Mouse (Mus musculus): ENCODE data around the gene Tsr1. TPM values are rescaled to one million over a fixed set of nuclear protein-coding genes. Genes with fewer than 3 reads are reported as not detected.
A peak's percentile ranks its signal among the peaks of the same experiment; 100 is the strongest.

Tsr1 gene
- total RNA-seq (2021) (10 to 100 TPM; 17.7 to 18.5 TPM), polyA plus RNA-seq (2012; rRNA removed) (7.3 and 8.8 TPM in 2 replicates)
- long read RNA-seq, partial matches to known transcripts, result 2 of 8 reads
- long read RNA-seq, other reads (novel, unspliced or antisense), result 2 of 8 reads

GRCm38 (mm10) chr11:74897678-74898516 lies at the start of gene Tsr1:
Gene Tsr1 (plus strand): TSS chr11:74898071.
- Histone ChIP-seq H3K79me2 (replicated peaks; ENCODE audit: control insufficient read depth, insufficient read depth, low read length) (no peaks in the 10 kb centered on the region; the same call in 1 of the 2 replicates), H3K36me3 (ENCODE audit: control insufficient read depth, insufficient read depth, low read length) (0 out of 2 replicates have a peak, but pooled peaks cover 1% of the 10 kb centered on the region), H3K27ac (peak within 1 kb of the TSS; percentile 72), H3K4me1 (ENCODE audit: control insufficient read depth, insufficient read depth, low read length) (peaks cover 2% of the 10 kb centered on the region), H3K4me3 (peak within 1 kb of the TSS; percentile 95), H3K9ac (ENCODE audit: low read depth, low read length) (peak within 1 kb of the TSS; percentile 91), H3K27me3 (ENCODE audit: control insufficient read depth, insufficient read depth, low read length) (no peaks in the 10 kb centered on the region)
- intact Hi-C loops (cut with DNase I), result no loop called here
- DNase-seq, result peak; percentile 89 to 93
- WGBS, result under 1% methylated on average over 54 of the region's 54 CpGs
- TF ChIP-seq CTCF (IDR thresholded peaks at IDR 0.05), result peak; percentile 19; the same call in 1 of the 2 replicates
- peak; percentile 89 for TF ChIP-seq POLR2A (IDR thresholded peaks at IDR 0.05; ENCODE audit: insufficient read depth, low read depth, low read length)
- 0 out of 2 replicates have a peak, but pooled peaks have one; percentile 23 for TF ChIP-seq EP300 (IDR thresholded peaks at IDR 0.05; ENCODE audit: insufficient read depth, low read depth, low read length)

GRCm38 (mm10) chr11:74850998-74851661 lies 46.7 kb upstream of the Tsr1 start:
- no peak for DNase-seq
- H3K4me3 ChIP-seq, result no peak overlapping the region
- intact Hi-C loops (cut with DNase I), result no loop called here
- H3K79me2 ChIP-seq (replicated peaks; ENCODE audit: control insufficient read depth, insufficient read depth, low read length), result no peaks in the 10 kb centered on the region
- no peak overlapping the region for H3K9ac ChIP-seq (ENCODE audit: low read depth, low read length)
- no peak overlapping the region for H3K27ac ChIP-seq
- H3K27me3 ChIP-seq (ENCODE audit: control insufficient read depth, insufficient read depth, low read length), result no peaks in the 10 kb centered on the region
- no peaks in the 10 kb centered on the region for H3K36me3 ChIP-seq (ENCODE audit: control insufficient read depth, insufficient read depth, low read length)
- 83% methylated on average over 14 of the region's 14 CpGs for WGBS
- no peaks in the 10 kb centered on the region for H3K4me1 ChIP-seq (ENCODE audit: control insufficient read depth, insufficient read depth, low read length)
- TF ChIP-seq EP300 (IDR thresholded peaks at IDR 0.05; ENCODE audit: insufficient read depth, low read depth, low read length), result no peak
- no peak for TF ChIP-seq POLR2A (IDR thresholded peaks at IDR 0.05; ENCODE audit: insufficient read depth, low read depth, low read length)
- no peak for TF ChIP-seq CTCF (IDR thresholded peaks at IDR 0.05)

- peak in 1 of 2 experiments; percentile 14 for DNase-seq
- Histone ChIP-seq H3K27ac (no peak overlapping the region), H3K79me2 (replicated peaks; ENCODE audit: control insufficient read depth, insufficient read depth, low read length) (no peaks in the 10 kb centered on the region), H3K4me3 (no peak overlapping the region), H3K4me1 (ENCODE audit: control insufficient read depth, insufficient read depth, low read length) (peaks cover 2% of the 10 kb centered on the region), H3K27me3 (ENCODE audit: control insufficient read depth, insufficient read depth, low read length) (no peaks in the 10 kb centered on the region), H3K9ac (ENCODE audit: low read depth, low read length) (no peak overlapping the region), H3K36me3 (ENCODE audit: control insufficient read depth, insufficient read depth, low read length) (no peaks in the 10 kb centered on the region)
- intact Hi-C loops (cut with DNase I), result no loop called here
- WGBS, result 92% methylated on average over 9 of the region's 9 CpGs
- TF ChIP-seq CTCF (IDR thresholded peaks at IDR 0.05) (no peak), EP300 (IDR thresholded peaks at IDR 0.05; ENCODE audit: insufficient read depth, low read depth, low read length) (no peak), POLR2A (IDR thresholded peaks at IDR 0.05; ENCODE audit: insufficient read depth, low read depth, low read length) (no peak)
Measured at GRCm38 (mm10) chr11:74857756-74858155, 40.1 kb upstream of the Tsr1 start.

- Histone ChIP-seq H3K4me1 (ENCODE audit: control insufficient read depth, insufficient read depth, low read length) (peaks cover 6% of the 10 kb centered on the region), H3K27ac (no peak overlapping the region), H3K4me3 (no peak overlapping the region), H3K36me3 (ENCODE audit: control insufficient read depth, insufficient read depth, low read length) (no peaks in the 10 kb centered on the region), H3K9ac (ENCODE audit: low read depth, low read length) (no peak overlapping the region), H3K27me3 (ENCODE audit: control insufficient read depth, insufficient read depth, low read length) (no peaks in the 10 kb centered on the region), H3K79me2 (replicated peaks; ENCODE audit: control insufficient read depth, insufficient read depth, low read length) (no peaks in the 10 kb centered on the region)
- TF ChIP-seq POLR2A (IDR thresholded peaks at IDR 0.05; ENCODE audit: insufficient read depth, low read depth, low read length) (no peak), EP300 (IDR thresholded peaks at IDR 0.05; ENCODE audit: insufficient read depth, low read depth, low read length) (no peak), CTCF (IDR thresholded peaks at IDR 0.05) (no peak)
- 72% methylated on average over 5 of the region's 5 CpGs for WGBS
- intact Hi-C loops (cut with DNase I), result no loop called here
- peak in 1 of 2 experiments; percentile 17 for DNase-seq
Measured at GRCm38 (mm10) chr11:74862129-74862528, 35.7 kb upstream of the Tsr1 start.

GRCm38 (mm10) chr11:74863471-74863870 lies 34.4 kb upstream of the Tsr1 start:
- peak in 1 of 2 experiments; percentile 48 for DNase-seq
- Histone ChIP-seq H3K36me3 (ENCODE audit: control insufficient read depth, insufficient read depth, low read length) (no peaks in the 10 kb centered on the region), H3K4me3 (no peak overlapping the region), H3K9ac (ENCODE audit: low read depth, low read length) (no peak overlapping the region), H3K79me2 (replicated peaks; ENCODE audit: control insufficient read depth, insufficient read depth, low read length) (no peaks in the 10 kb centered on the region), H3K27ac (no peak overlapping the region), H3K27me3 (ENCODE audit: control insufficient read depth, insufficient read depth, low read length) (no peaks in the 10 kb centered on the region), H3K4me1 (ENCODE audit: control insufficient read depth, insufficient read depth, low read length) (peaks cover 7% of the 10 kb centered on the region)
- TF ChIP-seq POLR2A (IDR thresholded peaks at IDR 0.05; ENCODE audit: insufficient read depth, low read depth, low read length) (no peak), CTCF (IDR thresholded peaks at IDR 0.05) (peak; percentile 60)
- intact Hi-C loops (cut with DNase I), result no loop called here
- 33% methylated on average over 11 of the region's 11 CpGs for whole genome bisulfite sequencing

All from heart, adult 2 months (tissue).